Mouse (Mus musculus) MEL (cell line): Measurements from ENCODE around the gene Tmcc3. TPM values are rescaled to one million over a fixed set of nuclear protein-coding genes. Genes with fewer than 3 reads are reported as not detected.
A peak's percentile ranks its signal among the peaks of the same experiment; 100 is the strongest.

Experiments
- DNase-seq: peaks from one replicate; pipeline ENCODE4 v3.0.0; 2011; ENCODE audit warnings: low read depth, low spot score
- H3K27ac ChIP-seq: 2 replicates; pipeline ENCODE4 v1.5.1; 2012; ENCODE audit warnings: low read depth, mild to moderate bottlenecking, control low read depth, low read length, moderate library complexity; ENCODE audit not compliant: control insufficient read depth
- H3K27me3 ChIP-seq, 2 experiments: fragments of 150-350 bp in 1 of 2; sonication (generic) in 1 of 2; 2 replicates each; pipeline ENCODE4 v1.6.1; 2012; ENCODE audit warnings: low read length in 2 of 2, mild to moderate bottlenecking in 2 of 2, improper control_type of control experiment in 1 of 2, moderate library complexity in 1 of 2; ENCODE audit not compliant: insufficient read depth in 2 of 2, control insufficient read depth in 1 of 2
- H3K36me3 ChIP-seq, 2 experiments: 2 replicates each; pipeline ENCODE4 v1.6.1; 2012 to 2014; ENCODE audit warnings: low read length in 2 of 2, improper control_type of control experiment in 1 of 2, inconsistent platforms in 1 of 2, mild to moderate bottlenecking in 1 of 2; ENCODE audit not compliant: insufficient read depth in 2 of 2, control insufficient read depth in 1 of 2
- H3K4me1 ChIP-seq, 2 experiments: fragments of 150-350 bp in 1 of 2; sonication (generic) in 1 of 2; 2 replicates each; pipeline ENCODE4 v1.6.1; 2012; ENCODE audit warnings: low read length in 2 of 2, improper control_type of control experiment in 1 of 2, mild to moderate bottlenecking in 1 of 2; ENCODE audit not compliant: insufficient read depth in 2 of 2, control insufficient read depth in 1 of 2
- H3K4me3 ChIP-seq, 2 experiments: fragments of 150-350 bp in 1 of 2; sonication (generic) in 1 of 2; 2 replicates each; pipeline ENCODE4 v1.5.1; 2012; ENCODE audit warnings: low read depth in 2 of 2, low read length in 2 of 2, mild to moderate bottlenecking in 2 of 2, moderate library complexity in 2 of 2, control low read depth in 1 of 2, improper control_type of control experiment in 1 of 2; ENCODE audit not compliant: control insufficient read depth in 1 of 2, insufficient read depth in 1 of 2
- H3K79me2 ChIP-seq: 2 replicates; pipeline ENCODE4 v1.6.1; 2012; ENCODE audit warnings: mild to moderate bottlenecking, low read length, moderate library complexity; ENCODE audit not compliant: control insufficient read depth, poor library complexity, insufficient read depth
- H3K9ac ChIP-seq: 2 replicates; pipeline ENCODE4 v1.6.1; 2012; ENCODE audit warnings: low read depth, mild to moderate bottlenecking, control low read depth, low read length, moderate library complexity; ENCODE audit not compliant: control insufficient read depth, poor library complexity, severe bottlenecking
- H3K9me3 ChIP-seq: fragments of 150-350 bp; sonication (generic); replicated peaks from 2 replicates; pipeline ENCODE4 v1.6.1; 2012; ENCODE audit warnings: mild to moderate bottlenecking, low read length, improper control_type of control experiment, moderate library complexity; ENCODE audit not compliant: insufficient read depth
- BHLHE40 ChIP-seq: IDR thresholded peaks from 2 replicates; pipeline ENCODE4 v1.6.1; 2012; ENCODE audit warnings: low read depth, mild to moderate bottlenecking, inconsistent platforms, low read length, improper control_type of control experiment, borderline replicate concordance
- CHD1 ChIP-seq: IDR thresholded peaks from 2 replicates; pipeline ENCODE4 v1.6.1; 2012; ENCODE audit warnings: low read depth, mild to moderate bottlenecking, inconsistent platforms, low read length, improper control_type of control experiment
- CHD2 ChIP-seq: IDR thresholded peaks from 2 replicates; pipeline ENCODE4 v1.6.1; 2011; ENCODE audit warnings: low read length, improper control_type of control experiment
- CTCF ChIP-seq, 3 experiments: IDR thresholded peaks in 2 of 3; conservative IDR thresholded peaks in 1 of 3; 2 replicates each; pipeline ENCODE4 v1.5.1; 2011 to 2012; ENCODE audit warnings: low read length in 3 of 3, low read depth in 2 of 3, mild to moderate bottlenecking in 2 of 3, improper control_type of control experiment in 1 of 3, inconsistent platforms in 1 of 3, mixed read lengths in 1 of 3, moderate library complexity in 1 of 3; ENCODE audit not compliant: control insufficient read depth in 1 of 3, insufficient read depth in 1 of 3, poor library complexity in 1 of 3, severe bottlenecking in 1 of 3
- ELF1 ChIP-seq: IDR thresholded peaks from 2 replicates; pipeline ENCODE4 v1.6.1; 2014; ENCODE audit warnings: low read depth, mild to moderate bottlenecking, inconsistent platforms, low read length, improper control_type of control experiment, moderate library complexity
- EP300 ChIP-seq, 2 experiments: IDR thresholded peaks; 2 replicates each; pipeline ENCODE4 v1.6.1; 2011; ENCODE audit warnings: improper control_type of control experiment in 2 of 2, low read length in 2 of 2, low read depth in 1 of 2, mild to moderate bottlenecking in 1 of 2
- GABPA ChIP-seq: IDR thresholded peaks from 2 replicates; pipeline ENCODE4 v1.6.1; 2012; ENCODE audit warnings: low read depth, mild to moderate bottlenecking, inconsistent platforms, low read length, improper control_type of control experiment, moderate library complexity
- JUND ChIP-seq: IDR thresholded peaks from 2 replicates; pipeline ENCODE4 v1.6.1; 2011; ENCODE audit warnings: low read depth, mild to moderate bottlenecking, improper control_type of control experiment, low read length
- MAFK ChIP-seq: IDR thresholded peaks from 2 replicates; pipeline ENCODE4 v1.6.1; 2011; ENCODE audit warnings: low read depth, mild to moderate bottlenecking, low read length, improper control_type of control experiment, borderline replicate concordance
- MEF2A ChIP-seq: IDR thresholded peaks from 2 replicates; pipeline ENCODE4 v1.6.1; 2014; ENCODE audit warnings: low read depth, mild to moderate bottlenecking, inconsistent platforms, low read length, improper control_type of control experiment; ENCODE audit not compliant: poor library complexity, insufficient replicate concordance, severe bottlenecking; ENCODE audit errors: extremely low read depth
- MXI1 ChIP-seq: IDR thresholded peaks from 2 replicates; pipeline ENCODE4 v1.6.1; 2011; ENCODE audit warnings: mild to moderate bottlenecking, low read depth, low read length, improper control_type of control experiment
- MYB ChIP-seq: IDR thresholded peaks from 2 replicates; pipeline ENCODE4 v1.6.1; 2011; ENCODE audit warnings: mild to moderate bottlenecking, low read depth, low read length, improper control_type of control experiment
- MYC ChIP-seq: IDR thresholded peaks from 2 replicates; pipeline ENCODE4 v1.6.1; 2011; ENCODE audit warnings: low read depth, mild to moderate bottlenecking, low read length, improper control_type of control experiment, moderate library complexity
- POLR2A ChIP-seq, 2 experiments: IDR thresholded peaks; 2 replicates each; pipeline ENCODE4 v1.6.1; 2011 to 2012; ENCODE audit warnings: low read length in 2 of 2, mild to moderate bottlenecking in 2 of 2, control low read depth in 1 of 2, improper control_type of control experiment in 1 of 2, low read depth in 1 of 2, moderate library complexity in 1 of 2; ENCODE audit not compliant: control insufficient read depth in 1 of 2, insufficient read depth in 1 of 2, poor library complexity in 1 of 2
- RCOR1 ChIP-seq: IDR thresholded peaks from 2 replicates; pipeline ENCODE4 v1.6.1; 2012; ENCODE audit warnings: low read depth, mild to moderate bottlenecking, inconsistent platforms, low read length, improper control_type of control experiment
- TCF12 ChIP-seq: IDR thresholded peaks from 2 replicates; pipeline ENCODE4 v1.6.1; 2014; ENCODE audit warnings: low read depth, mild to moderate bottlenecking, inconsistent platforms, low read length, improper control_type of control experiment, moderate library complexity
- UBTF ChIP-seq: IDR thresholded peaks from 2 replicates; pipeline ENCODE4 v1.6.1; 2012; ENCODE audit warnings: low read depth, mild to moderate bottlenecking, inconsistent platforms, low read length, improper control_type of control experiment, moderate library complexity, borderline replicate concordance; ENCODE audit not compliant: insufficient read depth
- USF2 ChIP-seq, 2 experiments: IDR thresholded peaks; 2 replicates each; pipeline ENCODE4 v1.6.1; 2011 to 2012; ENCODE audit warnings: improper control_type of control experiment in 2 of 2, low read length in 2 of 2, borderline replicate concordance in 1 of 2, inconsistent platforms in 1 of 2, low read depth in 1 of 2, mild to moderate bottlenecking in 1 of 2; ENCODE audit not compliant: insufficient read depth in 1 of 2
- ZKSCAN1 ChIP-seq: IDR thresholded peaks from 2 replicates; pipeline ENCODE4 v1.6.1; 2012; ENCODE audit warnings: low read depth, mild to moderate bottlenecking, inconsistent platforms, low read length, improper control_type of control experiment, moderate library complexity
- ZMIZ1 ChIP-seq: IDR thresholded peaks from 2 replicates; pipeline ENCODE4 v1.6.1; 2012; ENCODE audit warnings: low read depth, mild to moderate bottlenecking, inconsistent platforms, low read length, improper control_type of control experiment, moderate library complexity
- ZNF384 ChIP-seq: IDR thresholded peaks from 2 replicates; pipeline ENCODE4 v1.6.1; 2012; ENCODE audit warnings: low read depth, mild to moderate bottlenecking, inconsistent platforms, low read length, improper control_type of control experiment
- polyA plus RNA-seq, 2 experiments: library from polyadenylated mRNA; stranded (reverse) in 1 of 2; unstranded in 1 of 2; fragments of >175 nt in 1 of 2; fragments of >200 nt in 1 of 2; gene quantifications; 2 replicates each; pipeline versions ENCODE4 v1.2.1 to v1.2.4; 2012; ENCODE audit warnings: low replicate concordance in 2 of 2, low read depth in 1 of 2; ENCODE audit not compliant: insufficient read length in 2 of 2, insufficient read depth in 1 of 2, missing spikeins in 1 of 2
- total RNA-seq: library from RNA; depleted of rRNA; stranded (reverse); fragments of 300-350 nt; gene quantifications from 2 replicates; pipeline ENCODE4 v1.2.3, GENCODE M21; 2012

Tmcc3 gene
- total and polyA plus RNA-seq, 3 experiments = 1.3 to 2.6 TPM; not detected in 1

DNA sequence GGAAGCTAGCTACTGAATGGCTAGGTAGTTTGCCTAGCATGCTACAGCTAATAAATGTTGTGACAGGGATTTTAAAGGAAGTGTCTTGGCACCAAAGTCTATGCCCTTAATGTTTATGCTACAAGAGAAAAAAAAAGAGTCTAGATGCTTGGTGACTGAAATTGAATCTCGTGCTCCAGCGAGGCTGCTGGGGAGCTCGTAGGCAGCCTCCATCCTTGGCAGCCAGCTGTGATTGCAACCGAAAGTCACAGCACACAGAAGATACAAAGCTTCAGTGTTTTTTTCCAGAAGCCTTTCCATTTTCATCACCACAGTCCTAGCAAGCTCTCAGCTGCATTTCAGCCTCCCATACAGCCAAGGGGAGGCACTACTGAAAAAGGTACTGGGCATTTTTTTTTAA, 6.8 kb downstream of the Tmcc3 start:
- H3K9me3 ChIP-seq = no peaks in the 10 kb centered on the region
- H3K9ac ChIP-seq = no peak overlapping the region
- H3K27me3 ChIP-seq = peaks cover 2 to 4% of the 10 kb centered on the region in 2 experiments; a peak in 3 of 4 replicates
- no peaks in the 10 kb centered on the region for H3K79me2 ChIP-seq
- H3K27ac ChIP-seq = no peak overlapping the region
- DNase-seq = no peak
- TF ChIP-seq EP300 (IDR thresholded peaks at IDR 0.05; ENCODE audit: low read depth in 1 of 2, low read length in 2 of 2) (no peak), BHLHE40 (no peak), ZMIZ1 (no peak), UBTF (no peak), TCF12 (no peak), CTCF (IDR thresholded peaks at IDR 0.05 in 2 of 3, conservative IDR thresholded peaks at IDR 0.05 in 1 of 3; ENCODE audit: control insufficient read depth in 1 of 3, insufficient read depth in 1 of 3, low read depth in 2 of 3, low read length in 3 of 3, poor library complexity in 1 of 3, severe bottlenecking in 1 of 3) (no peak), MYC (no peak)
- no peaks in the 10 kb centered on the region for H3K36me3 ChIP-seq
- no peak overlapping the region for H3K4me3 ChIP-seq
- no peaks in the 10 kb centered on the region for H3K4me1 ChIP-seq

DNA sequence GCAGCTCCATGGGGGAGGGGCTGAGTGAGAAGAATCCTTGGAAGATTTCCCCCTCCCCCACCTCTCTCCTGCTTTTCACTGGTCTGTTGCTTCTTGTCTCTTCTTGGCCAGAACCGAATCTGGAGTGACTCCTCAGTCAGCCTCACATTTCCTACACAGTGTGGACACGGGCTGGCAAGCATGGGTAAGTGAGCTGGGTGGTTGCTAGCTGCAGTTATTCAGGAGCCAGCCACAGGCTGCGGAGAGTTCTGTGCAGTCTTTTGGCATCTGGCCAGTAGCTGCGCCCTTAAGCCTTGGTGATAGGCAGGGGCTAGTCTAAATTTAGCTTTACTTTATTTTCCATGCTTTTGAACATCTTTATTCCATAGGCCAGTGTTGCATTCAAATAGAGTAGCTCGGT, 18.2 kb downstream of the Tmcc3 start:
- Histone ChIP-seq H3K79me2 (no peaks in the 10 kb centered on the region), H3K36me3 (no peaks in the 10 kb centered on the region; a peak in 2 of 4 replicates), H3K4me3 (no peak overlapping the region), H3K9me3 (no peaks in the 10 kb centered on the region), H3K9ac (no peak overlapping the region), H3K4me1 (peaks cover 0 to 9% of the 10 kb centered on the region in 2 experiments; a peak in 2 of 4 replicates), H3K27me3 (no peaks in the 10 kb centered on the region), H3K27ac (no peak overlapping the region)
- peak; percentile 53 for DNase-seq
- no peak for TF ChIP-seq USF2 (IDR thresholded peaks at IDR 0.05; ENCODE audit: borderline replicate concordance in 1 of 2, insufficient read depth in 1 of 2, low read depth in 1 of 2, low read length in 2 of 2)
- no peak for TF ChIP-seq GABPA
- no peak for TF ChIP-seq MAFK
- TF ChIP-seq MXI1 = no peak
- no peak for TF ChIP-seq ZKSCAN1
- TF ChIP-seq UBTF = no peak
- TF ChIP-seq CHD2 = no peak
- no peak for TF ChIP-seq POLR2A (IDR thresholded peaks at IDR 0.05; ENCODE audit: control insufficient read depth in 1 of 2, insufficient read depth in 1 of 2, low read depth in 1 of 2, low read length in 2 of 2, poor library complexity in 1 of 2)
- TF ChIP-seq ELF1 = no peak
- TF ChIP-seq MEF2A = no peak
- TF ChIP-seq RCOR1 = no peak
- TF ChIP-seq ZMIZ1 = no peak
- TF ChIP-seq JUND = no peak
- TF ChIP-seq MYB = no peak
- TF ChIP-seq TCF12 = no peak
- no peak for TF ChIP-seq ZNF384
- no peak for TF ChIP-seq CHD1
